Mouse (Mus musculus) neural tube, embryonic 10.5 days (tissue): ENCODE data around the gene Flnb.

ENCODE experiments used
- DNase-seq: peaks from one replicate; pipeline ENCODE4 v3.0.0-alpha.2; 2017; ENCODE audit warnings: low spot score; ENCODE audit errors: extremely low spot score

Gene Flnb

GRCm38 (mm10) chr14:7817770-7818462, at the start of gene Flnb:
TSS of gene Flnb (plus strand) at chr14:7817957.
- DNase-seq, result peak; percentile 95

DNA sequence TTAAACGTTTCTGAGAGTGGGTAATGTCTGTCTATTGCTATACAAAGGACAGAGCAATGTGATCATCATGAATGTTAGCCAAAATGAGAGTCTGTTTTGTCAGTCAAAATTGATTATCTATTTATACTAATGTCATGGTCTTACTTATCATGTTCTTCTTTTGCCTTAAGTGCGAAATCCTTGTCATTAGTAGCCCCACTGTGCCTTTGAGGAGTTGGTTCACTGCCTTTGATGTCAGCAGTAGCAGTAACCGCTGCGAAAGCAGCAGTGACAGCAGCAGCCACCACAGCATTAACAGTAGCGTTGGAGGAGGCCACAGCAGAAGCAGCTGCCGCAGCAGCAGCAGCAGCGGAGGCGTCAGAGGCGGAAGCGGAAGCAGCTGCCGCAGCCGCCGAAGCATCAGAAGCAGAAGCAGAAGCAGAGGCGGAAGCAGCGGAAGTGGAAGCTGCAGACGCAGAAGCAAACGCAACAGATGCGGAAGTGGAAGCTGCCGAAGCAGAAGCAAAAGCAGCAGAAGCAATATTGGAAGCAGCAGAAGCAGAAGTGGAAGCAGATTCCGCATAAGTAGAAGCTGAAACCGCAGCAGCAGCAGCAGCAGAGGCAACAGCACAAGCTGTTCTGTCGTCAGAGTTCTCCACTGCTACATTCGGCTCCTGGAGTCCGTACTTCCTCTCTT, 43.9 kb upstream of the Flnb start:
- DNase-seq, result peak; percentile 58

DNA sequence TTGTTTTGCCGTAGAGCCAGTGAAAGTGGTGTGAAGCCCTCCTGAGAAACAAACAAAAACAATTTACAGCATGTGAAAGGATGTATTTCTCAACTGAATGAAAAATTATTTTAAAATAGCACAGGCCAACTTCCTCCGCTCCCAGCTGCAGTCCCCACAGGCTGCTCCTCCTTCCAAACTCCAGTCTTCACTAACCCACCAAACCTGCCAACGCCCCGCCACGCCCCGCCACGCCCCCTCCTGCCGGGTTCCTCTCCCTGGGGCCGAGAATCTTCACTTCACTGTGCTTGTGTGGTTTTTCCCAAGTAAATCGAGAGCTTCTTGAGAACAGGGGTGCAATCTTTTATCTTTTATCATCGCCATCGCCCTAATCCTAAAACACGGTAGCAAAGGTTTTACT, 31.7 kb upstream of the Flnb start:
- DNase-seq, result no peak

DNA sequence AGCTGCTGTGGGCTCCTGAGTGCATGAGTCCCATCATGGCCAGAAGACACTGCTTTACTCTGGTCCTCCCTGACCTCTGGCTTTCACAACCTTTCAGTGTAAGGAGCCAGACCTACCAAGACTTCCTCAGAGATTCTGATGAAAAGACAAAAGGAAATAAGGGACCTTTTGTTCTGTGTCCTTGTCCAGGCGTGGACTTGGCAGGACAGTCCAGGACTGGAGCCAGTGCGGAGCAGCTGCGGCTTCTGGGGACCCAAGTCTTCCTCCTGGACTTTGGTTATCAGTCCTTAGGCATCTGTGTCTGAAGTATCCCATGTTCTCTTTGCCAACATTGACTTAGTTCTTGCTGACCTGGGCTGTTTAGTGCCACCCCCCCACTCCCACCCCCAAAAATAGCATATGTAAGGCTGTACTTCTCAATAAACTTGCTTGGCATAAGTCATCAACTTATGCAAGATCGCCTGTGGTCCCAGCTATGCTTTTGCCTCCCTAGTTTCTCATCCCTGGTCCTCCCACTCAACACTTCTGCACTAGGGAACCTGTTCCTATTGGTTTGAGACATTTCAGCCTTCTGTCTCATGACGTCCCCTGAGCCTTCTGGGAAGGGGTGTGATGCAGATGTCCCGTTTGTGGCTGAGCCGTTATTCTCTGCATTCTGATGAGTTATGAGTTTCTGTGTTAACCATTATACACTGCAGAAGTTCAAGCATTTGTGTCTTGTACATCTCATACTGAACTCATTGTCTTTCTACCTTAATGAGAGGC, 28.3 kb upstream of the Flnb start:
- DNase-seq, result no peak

DNA sequence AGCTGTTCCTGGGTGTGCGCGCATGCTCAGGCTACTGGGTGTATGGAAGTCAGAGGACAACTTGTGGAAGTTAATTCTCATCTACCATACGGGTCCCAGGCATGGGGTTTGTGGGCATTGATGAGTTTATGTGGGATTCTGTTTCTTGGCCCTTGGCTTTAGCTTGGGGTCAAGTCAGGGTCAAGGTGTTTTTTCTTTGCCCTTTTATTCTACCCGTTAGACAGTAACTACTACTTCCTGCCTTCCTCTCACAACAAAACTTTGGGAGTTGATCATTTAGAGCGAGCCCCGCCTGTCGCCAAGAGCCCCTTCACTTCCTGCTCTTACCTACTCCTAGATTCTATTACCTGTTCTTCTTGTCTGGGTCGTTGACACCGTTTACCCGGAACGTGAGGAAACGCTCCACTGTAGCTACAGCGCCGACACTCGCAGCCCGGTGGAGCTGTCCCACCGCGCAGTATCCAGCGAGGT, 26.7 kb upstream of the Flnb start:
- DNase-seq, result no peak

DNA sequence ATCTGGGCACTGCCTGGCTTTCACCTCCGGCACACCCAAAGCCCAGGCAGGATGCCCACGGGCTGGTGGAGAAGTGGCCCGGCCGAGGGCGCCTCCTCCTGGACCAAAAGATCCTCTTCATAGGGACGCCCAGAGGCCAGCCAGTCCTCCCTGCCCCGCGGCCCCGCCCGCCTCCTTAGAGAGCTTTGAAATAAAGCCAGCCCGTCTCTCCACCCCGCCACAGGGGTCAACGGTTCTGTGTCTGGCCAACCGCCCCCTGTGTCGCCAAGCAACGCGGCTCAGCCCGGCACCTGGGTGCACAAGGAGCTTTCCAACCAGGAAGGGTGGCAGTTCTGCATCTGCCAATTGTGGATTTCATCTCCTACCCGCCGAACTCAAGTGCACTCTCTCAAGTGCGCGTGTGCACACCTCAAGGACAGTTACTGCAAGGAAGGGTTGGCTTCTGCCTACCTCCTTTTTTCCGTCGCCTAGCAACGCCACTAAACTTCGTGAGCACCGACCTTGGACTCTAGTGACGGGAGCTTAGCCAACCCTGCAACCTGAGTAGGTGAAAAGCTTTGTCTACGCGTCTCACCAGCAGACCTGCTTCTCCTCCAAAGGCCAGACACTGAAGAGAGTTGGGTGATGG, 26.1 kb upstream of the Flnb start, which contains the start of gene Gm26661:
TSS of gene Gm26661 (plus strand) at position 56 of the 628 bp plus-strand sequence.
- DNase-seq, result peak; percentile 71

- no peak for DNase-seq
Observed at GRCm38 (mm10) chr14:7795961-7796360, 21.8 kb upstream of the Flnb start.

DNA sequence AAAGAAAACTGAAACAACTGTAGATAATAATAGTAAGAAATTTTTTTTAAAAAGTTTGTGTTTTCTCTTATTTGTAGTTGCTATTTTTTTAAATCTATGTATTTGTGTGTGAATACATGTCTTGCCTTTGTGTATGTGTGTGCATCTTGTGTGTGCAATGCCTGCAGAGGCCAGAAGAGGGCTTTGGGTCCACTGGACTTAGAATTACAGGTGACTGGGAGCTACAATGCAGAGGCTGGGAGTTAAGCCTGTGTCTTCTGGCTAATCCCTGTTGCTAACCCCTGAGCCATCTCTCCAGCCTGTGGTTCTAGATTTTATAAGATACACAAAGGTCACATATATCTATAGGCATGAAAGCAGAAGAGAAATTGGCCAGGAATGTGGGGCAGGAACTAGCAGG, 17.1 kb upstream of the Flnb start:
- DNase-seq, result no peak

- peak; percentile 38 for DNase-seq
Observed at GRCm38 (mm10) chr14:7801831-7802230, 15.9 kb upstream of the Flnb start.

DNA sequence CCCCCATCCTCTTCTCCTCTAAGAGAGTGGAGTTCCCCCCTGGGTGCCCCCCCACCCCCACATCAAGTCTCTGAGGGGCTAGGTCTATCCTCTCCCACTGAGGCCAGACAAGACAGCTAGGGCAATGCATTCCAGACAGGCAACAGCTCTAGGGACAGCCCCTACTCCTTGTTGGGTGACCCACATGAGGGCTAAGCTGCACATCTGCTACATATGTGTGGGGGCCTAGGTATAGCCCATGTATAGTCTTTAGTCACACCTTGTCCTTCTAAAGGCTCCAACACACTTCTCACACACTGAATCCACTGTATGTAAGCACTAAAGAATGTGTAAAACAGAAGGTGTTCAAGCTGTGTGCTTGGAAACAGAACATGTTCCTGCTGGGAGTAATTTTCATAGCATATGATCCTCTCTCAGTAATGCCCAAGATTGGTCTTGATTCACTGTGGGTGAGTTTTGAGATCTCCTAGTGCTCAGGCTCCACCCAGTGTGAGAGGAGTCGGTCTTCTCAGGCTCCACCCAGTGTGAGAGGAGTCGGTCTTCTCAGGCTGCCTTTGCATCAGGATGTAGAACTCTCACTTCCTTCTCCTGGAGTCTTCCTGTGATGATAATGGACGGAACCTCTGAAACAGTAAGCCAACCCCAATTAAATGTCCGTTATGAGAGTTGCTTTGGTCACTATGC, 13.7 kb upstream of the Flnb start:
- DNase-seq, result no peak

- DNase-seq, result no peak
Observed at GRCm38 (mm10) chr14:7804558-7804905, 13.2 kb upstream of the Flnb start.

GRCm38 (mm10) chr14:7807711-7808110, 10.0 kb upstream of the Flnb start:
- no peak for DNase-seq

DNA sequence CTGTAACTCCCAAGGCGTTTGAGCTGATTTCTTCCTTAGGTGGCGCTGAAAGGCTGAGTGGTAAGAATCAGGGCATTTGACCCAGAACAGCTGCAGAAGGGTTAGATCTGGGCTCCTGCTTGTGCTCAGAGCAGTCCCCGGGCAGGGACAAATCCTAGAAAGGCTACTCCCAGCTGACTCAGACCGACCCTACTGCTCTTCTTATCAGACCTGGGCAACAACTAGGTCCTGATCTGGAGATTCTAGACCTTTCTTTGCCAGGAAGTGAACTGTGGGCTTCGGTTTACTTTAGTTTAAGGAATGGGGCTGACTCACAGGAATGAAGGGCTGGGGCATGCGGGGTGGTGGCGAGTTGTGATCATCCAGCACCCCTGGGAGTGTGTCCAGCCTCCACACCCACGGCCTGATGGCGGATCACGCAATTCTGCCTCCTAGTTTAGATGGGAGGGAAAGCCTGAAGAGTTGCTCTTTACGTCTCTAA, 9.2 kb upstream of the Flnb start:
- DNase-seq, result no peak

- DNase-seq, result no peak
Observed at GRCm38 (mm10) chr14:7809043-7809955, 8.5 kb upstream of the Flnb start.

- peak; percentile 41 for DNase-seq
Observed at GRCm38 (mm10) chr14:7818463-7819121, 835 bp downstream of the Flnb start.

- DNase-seq, result no peak
Observed at GRCm38 (mm10) chr14:7819446-7819845, 1.7 kb downstream of the Flnb start.

- no peak for DNase-seq
Observed at GRCm38 (mm10) chr14:7821341-7821740, 3.6 kb downstream of the Flnb start.

GRCm38 (mm10) chr14:7822693-7823092, 4.9 kb downstream of the Flnb start:
- peak; percentile 74 for DNase-seq

DNA sequence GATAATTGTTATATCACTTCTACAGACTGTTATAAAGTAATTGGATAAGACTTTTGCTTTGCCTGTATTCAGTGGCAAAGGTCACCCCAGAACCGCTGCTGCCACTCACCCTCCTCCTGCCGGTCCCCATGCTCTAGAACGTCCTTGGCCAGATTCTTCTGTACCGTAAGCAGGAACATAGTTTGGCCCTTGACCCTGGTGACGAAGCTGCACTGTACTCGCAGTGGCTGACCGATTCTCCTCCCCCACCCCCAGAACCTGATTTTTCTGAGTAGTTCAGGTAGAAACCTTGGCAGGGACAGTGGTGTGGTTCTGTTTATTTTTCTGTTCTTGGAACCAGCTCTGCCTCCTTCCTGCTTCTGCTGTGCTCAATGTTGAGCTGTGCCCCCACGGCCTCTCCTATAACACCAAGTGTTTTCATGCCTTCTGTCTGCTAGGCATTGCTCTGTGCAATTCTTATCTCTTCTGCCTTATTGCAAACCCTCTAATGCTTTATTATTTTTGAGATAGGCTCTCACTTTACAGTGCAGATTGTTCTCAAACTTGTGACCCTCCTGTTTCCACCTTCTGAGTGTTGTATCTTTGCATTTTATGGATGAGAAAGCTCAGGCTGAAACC, 7.0 kb downstream of the Flnb start:
- DNase-seq, result no peak
